Mouse (Mus musculus) megakaryocyte, embryonic 14.5 days (primary cell): ENCODE data around the gene Olfr646.

Source experiments
- FLI1 ChIP-seq: IDR thresholded peaks from 2 replicates; pipeline ENCODE4 v1.6.1; 2012; ENCODE audit warnings: low read length, inconsistent platforms, mixed read lengths
- GATA1 ChIP-seq: IDR thresholded peaks from 3 replicates; pipeline ENCODE4 v1.6.1; 2012; ENCODE audit warnings: mixed read lengths, low read length, inconsistent platforms, borderline replicate concordance

DNA sequence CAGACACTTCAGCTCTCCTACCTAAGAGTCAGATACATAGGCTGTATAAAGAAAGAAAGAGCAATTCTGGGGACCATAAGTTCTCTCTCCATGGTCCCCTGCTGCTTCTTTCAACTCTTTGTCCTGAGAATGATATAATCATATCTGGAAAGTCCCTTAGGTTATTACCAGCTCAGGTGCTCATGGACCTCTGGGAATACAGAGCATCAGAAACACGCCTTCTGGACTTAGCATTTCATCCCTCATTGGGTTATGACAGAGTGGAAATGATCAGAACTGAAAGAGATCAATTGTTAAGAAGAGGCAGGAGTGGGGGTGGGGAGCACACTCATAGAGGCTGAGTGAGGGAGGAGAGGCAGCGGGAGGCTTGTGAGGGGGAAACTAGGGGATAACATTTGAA lies 32.9 kb upstream of the Olfr646 start, which contains the start of gene Olfr644:
- TF ChIP-seq FLI1 (no peak), GATA1 (no peak)
